Mouse (Mus musculus) megakaryocyte-erythroid progenitor cell, adult 5 weeks (primary cell): ENCODE results near the gene Ccdc136. TPM values are rescaled to one million over a fixed set of nuclear protein-coding genes. Genes with fewer than 3 reads are reported as not detected.

Experiments used
- polyA plus RNA-seq: library from polyadenylated mRNA; stranded (reverse); fragments of >175 nt; gene quantifications from 2 replicates; pipeline ENCODE4 v1.2.3, GENCODE M21; 2012

The Ccdc136 gene
- polyA plus RNA-seq = 0.03 and 0.10 TPM in 2 replicates

DNA sequence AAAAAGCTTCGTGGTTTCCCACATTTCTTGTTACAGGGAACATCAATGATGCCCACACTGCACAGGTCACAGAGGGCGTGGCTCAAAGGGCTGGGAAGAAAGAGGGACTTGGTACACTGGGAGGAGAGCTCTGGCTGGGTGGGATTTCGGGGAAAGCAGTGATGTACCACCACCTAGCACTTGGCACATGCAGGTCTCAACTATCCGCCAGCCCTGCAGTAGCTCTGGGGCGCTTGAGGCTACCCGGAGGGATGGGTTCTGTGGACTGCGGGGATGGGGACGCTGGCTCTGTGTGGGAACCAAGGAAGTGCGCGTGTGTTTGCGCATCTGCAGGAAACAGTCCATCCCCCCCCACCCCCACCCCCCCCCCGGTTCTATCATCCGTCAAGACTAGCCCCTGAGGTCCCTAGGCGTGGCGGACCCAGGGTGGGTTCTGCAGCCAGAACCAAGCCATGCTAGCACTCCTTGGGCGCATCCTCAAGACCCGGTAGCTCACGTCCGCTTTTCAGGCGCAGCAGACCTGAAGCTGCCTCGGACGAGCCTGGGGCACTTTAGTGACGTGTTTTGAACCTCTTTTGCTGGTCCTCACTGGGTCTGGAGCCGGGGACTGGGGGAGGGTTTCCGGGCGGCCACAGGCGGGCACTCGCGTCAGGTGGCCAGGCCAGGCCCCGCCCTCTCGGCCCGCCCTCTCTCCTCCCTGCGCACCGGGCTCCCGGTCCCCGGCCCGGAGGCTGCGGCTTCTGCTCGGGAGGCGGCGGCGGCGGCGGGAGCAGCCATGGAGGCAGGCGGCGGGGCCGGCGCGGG is at the start of gene Ccdc136:
Gene Ccdc136 (plus strand): TSS at position 400 of the 804 bp plus-strand sequence.

DNA sequence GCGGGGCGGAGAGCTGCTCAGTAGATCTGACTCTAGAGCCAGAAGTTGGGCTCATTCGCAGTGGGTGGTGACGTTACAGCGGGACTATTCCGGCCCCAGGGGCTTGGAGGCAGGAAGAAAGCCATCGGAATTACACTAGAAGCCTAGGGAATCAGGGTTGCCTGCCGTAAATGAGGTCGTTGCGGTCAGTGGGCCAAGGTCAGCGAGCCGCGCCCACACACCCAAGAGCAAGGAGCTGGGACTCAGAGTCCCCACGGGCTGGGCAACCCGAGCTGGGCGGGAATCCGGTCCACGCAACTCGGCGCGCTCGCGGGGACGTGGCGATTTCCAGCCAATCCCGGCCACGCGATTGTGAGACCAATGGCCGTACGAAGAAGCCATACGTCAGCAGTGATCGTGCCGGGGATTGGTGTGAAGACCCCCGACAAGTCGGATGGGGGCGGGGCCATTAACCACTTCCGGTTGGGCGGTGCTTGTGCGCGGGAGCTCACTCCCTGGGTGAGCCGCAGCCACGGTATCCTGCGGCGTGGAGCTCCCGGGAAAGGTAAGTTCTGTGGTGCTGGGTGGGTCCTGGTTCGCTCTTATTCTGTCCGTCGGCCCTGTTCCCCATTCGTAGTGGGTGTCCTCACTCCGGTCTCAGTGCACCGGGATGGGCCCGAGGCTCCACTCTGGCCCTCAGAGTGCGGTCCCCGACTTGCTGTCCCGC is 48.3 kb upstream of the Ccdc136 start, which contains the start of gene Calu:
Gene Calu (plus strand): TSS at position 405 of the 706 bp plus-strand sequence.

DNA sequence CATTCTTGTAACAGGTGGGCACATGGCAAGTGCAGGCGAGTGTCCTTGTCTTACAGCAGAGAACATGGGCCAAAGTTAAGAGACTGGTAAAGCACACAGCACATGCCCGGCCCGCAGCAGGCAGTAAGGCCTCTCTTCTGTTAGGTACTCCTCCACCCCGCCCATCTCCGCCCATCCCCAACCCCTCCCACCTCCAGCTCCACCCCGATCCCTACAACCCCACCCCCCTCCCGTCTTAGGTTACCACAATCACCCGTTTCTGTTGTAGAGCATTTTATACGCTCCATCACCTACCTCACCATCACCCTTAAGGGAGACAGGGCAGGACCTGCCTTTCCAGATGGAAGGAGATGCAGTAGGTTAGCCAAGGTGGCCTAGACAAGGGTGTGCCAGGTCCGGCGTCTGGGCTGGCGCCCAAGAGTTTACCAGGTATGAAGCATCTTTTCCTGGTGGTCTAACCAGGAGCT is 8.0 kb upstream of the Ccdc136 start, which contains the start of gene Opn1sw:
Gene Opn1sw (minus strand): TSS at position 417 of the 467 bp plus-strand sequence.

DNA sequence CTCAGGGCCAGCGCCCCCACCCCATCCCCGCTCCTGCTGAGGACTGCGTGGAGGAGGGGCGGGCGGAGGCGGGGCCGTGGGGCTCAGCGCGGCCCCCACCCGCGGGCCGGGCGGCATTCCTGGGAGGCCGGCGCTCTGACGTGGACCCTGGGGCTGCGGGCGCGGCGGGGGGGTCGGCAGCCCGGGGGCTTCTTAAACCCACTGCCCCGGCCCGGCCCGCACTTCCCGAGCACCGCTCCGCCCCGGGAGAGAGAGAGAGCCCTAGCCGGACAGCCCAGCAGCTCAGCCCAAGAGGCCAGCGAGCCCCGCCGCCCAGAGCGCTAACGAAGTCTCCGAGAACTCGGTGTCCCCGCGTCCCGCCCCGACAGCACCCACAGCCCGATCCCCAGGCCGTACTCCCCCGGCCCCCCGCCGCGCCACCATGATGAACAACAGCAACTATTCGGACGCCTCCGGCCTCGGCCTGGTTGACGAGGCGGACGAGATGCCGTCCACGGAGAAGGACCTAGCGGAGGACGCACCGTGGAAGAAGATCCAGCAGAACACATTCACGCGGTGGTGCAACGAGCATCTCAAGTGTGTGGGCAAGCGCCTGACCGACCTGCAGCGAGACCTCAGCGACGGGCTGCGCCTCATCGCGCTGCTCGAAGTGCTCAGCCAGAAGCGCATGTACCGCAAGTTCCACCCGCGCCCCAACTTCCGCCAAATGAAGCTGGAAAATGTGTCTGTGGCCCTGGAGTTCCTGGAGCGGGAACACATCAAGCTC is 37.1 kb downstream of the Ccdc136 start, which contains the start of gene Flnc:
Gene Flnc (plus strand): TSS at position 219 of the 766 bp plus-strand sequence.

DNA sequence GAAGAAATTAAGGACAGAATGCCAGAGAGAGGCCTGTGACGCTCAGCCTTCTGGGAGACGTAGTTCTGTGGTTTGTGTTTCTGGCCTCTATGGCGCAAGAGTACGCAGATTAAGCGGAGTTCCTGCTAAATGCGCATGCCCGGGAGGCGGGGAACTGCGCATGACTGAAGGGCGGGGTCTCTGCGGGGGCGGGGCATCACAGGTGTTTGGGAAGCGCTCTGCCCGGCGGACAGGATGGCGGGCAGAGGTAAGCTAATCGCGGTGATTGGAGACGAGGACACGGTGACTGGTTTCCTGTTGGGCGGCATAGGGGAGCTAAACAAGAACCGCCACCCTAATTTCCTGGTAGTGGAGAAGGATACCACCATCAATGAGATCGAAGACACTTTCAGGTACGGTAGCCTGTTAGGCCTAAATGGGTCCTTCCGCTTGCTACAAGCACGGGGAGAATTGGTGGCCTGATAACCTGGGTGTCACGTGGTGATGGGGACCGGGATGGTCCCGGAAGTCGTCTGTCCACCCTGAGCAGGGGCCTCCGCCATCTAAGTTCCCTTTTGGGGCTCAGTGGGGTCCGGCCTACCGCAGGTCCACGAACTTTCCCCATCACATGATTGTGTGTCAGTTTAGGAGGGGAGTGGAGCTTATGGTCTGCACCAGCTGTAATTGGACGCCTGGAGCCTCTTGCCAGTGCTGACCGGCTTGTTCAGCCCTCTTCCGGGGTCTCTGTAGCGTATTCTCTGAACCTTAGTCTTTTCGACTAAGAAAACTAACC is 71.7 kb downstream of the Ccdc136 start, which contains the start of gene Atp6v1f:
Gene Atp6v1f (plus strand): TSS at position 136 of the 772 bp plus-strand sequence.

DNA sequence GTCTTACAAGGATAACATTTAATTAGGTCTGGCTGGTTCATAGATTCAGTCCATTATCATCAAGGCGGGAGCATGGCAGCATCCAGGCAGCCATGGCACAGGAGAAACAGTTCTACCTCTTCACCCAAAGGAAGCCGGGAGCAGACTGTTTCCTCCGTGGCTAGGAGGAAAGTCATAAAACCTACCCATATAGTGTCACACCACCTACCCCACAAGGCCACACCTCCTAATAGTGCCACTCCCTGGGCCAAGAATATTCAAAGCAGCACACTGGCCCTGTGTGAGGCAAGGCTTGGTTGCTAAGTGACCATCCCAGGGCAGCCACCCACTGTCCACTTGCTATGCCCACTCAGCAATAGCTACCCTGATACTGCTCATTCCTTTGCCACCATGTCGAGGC is 75.0 kb downstream of the Ccdc136 start, which contains the start of gene Atp6v1fnb:
Gene Atp6v1fnb (plus strand): TSS at position 301 of the 400 bp plus-strand sequence.

Other genes starting within 250 kb of the Ccdc136 start
- 19.6 and 26.9 TPM in 2 replicates for gene Rbm28, start 231.3 kb upstream of the Ccdc136 start, polyA plus RNA-seq
- gene Prrt4, start 216.7 kb upstream of the Ccdc136 start, polyA plus RNA-seq = 0.06 TPM in 1 of 2 replicates, not detected in the other
- gene Impdh1, start 179.9 kb upstream of the Ccdc136 start, polyA plus RNA-seq = 351 and 398 TPM in 2 replicates
- gene Hilpda, start 123.8 kb upstream of the Ccdc136 start, polyA plus RNA-seq = 34.8 and 35.3 TPM in 2 replicates
- gene Fam71f2, start 116.7 kb upstream of the Ccdc136 start, polyA plus RNA-seq = 0.15 and 0.23 TPM in 2 replicates
- not detected in 2 replicates for gene Fam71f1, start 77.2 kb upstream of the Ccdc136 start, polyA plus RNA-seq
- gene Calu, start 48.2 kb upstream of the Ccdc136 start, polyA plus RNA-seq = 37.9 and 39.2 TPM in 2 replicates
- gene Opn1sw, start 7.8 kb upstream of the Ccdc136 start, polyA plus RNA-seq = not detected in 2 replicates
- gene Flnc, start 36.9 kb downstream of the Ccdc136 start, polyA plus RNA-seq = under 0.01 and 0.02 TPM in 2 replicates
- 245 and 259 TPM in 2 replicates for gene Atp6v1f, start 71.4 kb downstream of the Ccdc136 start, polyA plus RNA-seq
- 0.53 and 0.63 TPM in 2 replicates for gene Atp6v1fnb, start 75.1 kb downstream of the Ccdc136 start, polyA plus RNA-seq
- 0.22 and 0.30 TPM in 2 replicates for gene Kcp, start 111.6 kb downstream of the Ccdc136 start, polyA plus RNA-seq
- 43.9 and 61.6 TPM in 2 replicates for gene Irf5, start 130.3 kb downstream of the Ccdc136 start, polyA plus RNA-seq
- gene Tnpo3, start 213.6 kb downstream of the Ccdc136 start, polyA plus RNA-seq = 28.2 and 43.1 TPM in 2 replicates